Mouse (Mus musculus): ENCODE measurements around the gene Tinagl1.

- no peak for TF ChIP-seq POLR2A (IDR thresholded peaks at IDR 0.05; ENCODE audit: borderline replicate concordance, low read depth, low read length)
- no peak for TF ChIP-seq CTCF (IDR thresholded peaks at IDR 0.05; ENCODE audit: low read depth, low read length)
Observed at GRCm38 (mm10) chr4:130166592-130166991, 8.3 kb downstream of the Tinagl1 start.
